Mouse (Mus musculus): ENCODE data around the gene Ralgps1. TPM values are rescaled to one million over a fixed set of nuclear protein-coding genes. Genes with fewer than 3 reads are reported as not detected.
A peak's percentile ranks its signal among the peaks of the same experiment; 100 is the strongest.

Ralgps1 gene
- polyA plus RNA-seq, 1 experiment from 2014 or later: 48.4 TPM

- no peaks in the 10 kb centered on the region for H3K27me3 ChIP-seq (ENCODE audit: control insufficient read depth, insufficient read depth, low read depth, low read length)
- no peak for ATAC-seq
- no peak overlapping the region for H3K9ac ChIP-seq (ENCODE audit: low read depth, low read length)
- H3K4me1 ChIP-seq (ENCODE audit: control insufficient read depth, insufficient read depth, low read length): peaks cover 13% of the 10 kb centered on the region
- 8% methylated on average over 7 of the region's 7 CpGs for WGBS
- H3K36me3 ChIP-seq (ENCODE audit: control insufficient read depth, insufficient read depth, low read length): no peaks in the 10 kb centered on the region; the same call in 1 of the 2 replicates
- H3K4me3 ChIP-seq (ENCODE audit: low read depth, low read length): no peak overlapping the region
- H3K27ac ChIP-seq (ENCODE audit: low read length): no peak overlapping the region
- H3K9me3 ChIP-seq (replicated peaks; ENCODE audit: control insufficient read depth, low read length, poor library complexity, severe bottlenecking): no peaks in the 10 kb centered on the region
- no peak overlapping the region for H3K4me2 ChIP-seq (ENCODE audit: low read length)
Measured at GRCm38 (mm10) chr2:33132306-33132705, 239.0 kb downstream of the Ralgps1 start.

GRCm38 (mm10) chr2:33131500-33132092, 239.7 kb downstream of the Ralgps1 start, which contains the start of gene Garnl3:
Gene Garnl3, minus strand, starts transcription at chr2:33131654.
- peak; percentile 64 for ATAC-seq

GRCm38 (mm10) chr2:33130526-33131483, 240.5 kb downstream of the Ralgps1 start:
- peaks cover 13% of the 10 kb centered on the region for H3K4me1 ChIP-seq (ENCODE audit: control insufficient read depth, insufficient read depth, low read length)
- under 1% methylated on average over 54 of the region's 55 CpGs for WGBS
- peak overlapping the region; percentile 93 for H3K4me2 ChIP-seq (ENCODE audit: low read length)
- H3K9ac ChIP-seq (ENCODE audit: low read depth, low read length): peak overlapping the region; percentile 88
- H3K9me3 ChIP-seq (replicated peaks; ENCODE audit: control insufficient read depth, low read length, poor library complexity, severe bottlenecking): no peaks in the 10 kb centered on the region
- H3K36me3 ChIP-seq (ENCODE audit: control insufficient read depth, insufficient read depth, low read length): no peaks in the 10 kb centered on the region
- H3K27me3 ChIP-seq (ENCODE audit: control insufficient read depth, insufficient read depth, low read depth, low read length): no peaks in the 10 kb centered on the region
- peak; percentile 92 for ATAC-seq
- H3K27ac ChIP-seq (ENCODE audit: low read length): peak overlapping the region; percentile 50
- H3K4me3 ChIP-seq (ENCODE audit: low read depth, low read length): peak overlapping the region; percentile 67

More at GRCm38 (mm10) chr2:33131500-33132092, 239.7 kb downstream of the Ralgps1 start, which contains the start of gene Garnl3:
- peaks cover 13% of the 10 kb centered on the region for H3K4me1 ChIP-seq (ENCODE audit: control insufficient read depth, insufficient read depth, low read length)
- peak within 1 kb of the TSS; percentile 93 for H3K4me2 ChIP-seq (ENCODE audit: low read length)
- peak within 1 kb of the TSS; percentile 38; the same call in 1 of the 2 replicates for H3K27ac ChIP-seq (ENCODE audit: low read length)
- H3K9me3 ChIP-seq (replicated peaks; ENCODE audit: control insufficient read depth, low read length, poor library complexity, severe bottlenecking): no peaks in the 10 kb centered on the region
- under 1% methylated on average over 22 of the region's 22 CpGs for WGBS
- peak within 1 kb of the TSS; percentile 67 for H3K4me3 ChIP-seq (ENCODE audit: low read depth, low read length)
- H3K9ac ChIP-seq (ENCODE audit: low read depth, low read length): peak within 1 kb of the TSS; percentile 88
- H3K27me3 ChIP-seq (ENCODE audit: control insufficient read depth, insufficient read depth, low read depth, low read length): no peaks in the 10 kb centered on the region
- H3K36me3 ChIP-seq (ENCODE audit: control insufficient read depth, insufficient read depth, low read length): no peaks in the 10 kb centered on the region

- peak overlapping the region; percentile 67 for H3K4me3 ChIP-seq (ENCODE audit: low read depth, low read length)
- peak; percentile 46 for ATAC-seq
- H3K9me3 ChIP-seq (replicated peaks; ENCODE audit: control insufficient read depth, low read length, poor library complexity, severe bottlenecking): no peaks in the 10 kb centered on the region
- no peaks in the 10 kb centered on the region for H3K27me3 ChIP-seq (ENCODE audit: control insufficient read depth, insufficient read depth, low read depth, low read length)
- under 1% methylated on average over 28 of the region's 33 CpGs for whole genome bisulfite sequencing
- peak overlapping the region; percentile 93 for H3K4me2 ChIP-seq (ENCODE audit: low read length)
- no peaks in the 10 kb centered on the region for H3K36me3 ChIP-seq (ENCODE audit: control insufficient read depth, insufficient read depth, low read length)
- peak overlapping the region; percentile 88 for H3K9ac ChIP-seq (ENCODE audit: low read depth, low read length)
- peaks cover 13% of the 10 kb centered on the region for H3K4me1 ChIP-seq (ENCODE audit: control insufficient read depth, insufficient read depth, low read length)
- H3K27ac ChIP-seq (ENCODE audit: low read length): peak overlapping the region; percentile 50; the same call in 1 of the 2 replicates
Measured at GRCm38 (mm10) chr2:33130141-33130525, 241.2 kb downstream of the Ralgps1 start.

- Histone ChIP-seq H3K4me2 (ENCODE audit: low read length) (peak overlapping the region; percentile 93), H3K36me3 (ENCODE audit: control insufficient read depth, insufficient read depth, low read length) (no peaks in the 10 kb centered on the region), H3K4me1 (ENCODE audit: control insufficient read depth, insufficient read depth, low read length) (peaks cover 13% of the 10 kb centered on the region), H3K9ac (ENCODE audit: low read depth, low read length) (peak overlapping the region; percentile 88), H3K27me3 (ENCODE audit: control insufficient read depth, insufficient read depth, low read depth, low read length) (no peaks in the 10 kb centered on the region), H3K9me3 (replicated peaks; ENCODE audit: control insufficient read depth, low read length, poor library complexity, severe bottlenecking) (no peaks in the 10 kb centered on the region), H3K27ac (ENCODE audit: low read length) (0 out of 2 replicates have a peak overlapping the region, but pooled peaks have one; percentile 50), H3K4me3 (ENCODE audit: low read depth, low read length) (peak overlapping the region; percentile 67)
- no peak for ATAC-seq
- WGBS: 2% methylated on average over 10 of the region's 10 CpGs
Measured at GRCm38 (mm10) chr2:33129696-33130095, 241.6 kb downstream of the Ralgps1 start.

GRCm38 (mm10) chr2:33129005-33129404, 242.3 kb downstream of the Ralgps1 start:
- Histone ChIP-seq H3K36me3 (ENCODE audit: control insufficient read depth, insufficient read depth, low read length) (no peaks in the 10 kb centered on the region), H3K4me3 (ENCODE audit: low read depth, low read length) (peak overlapping the region; percentile 67), H3K4me1 (ENCODE audit: control insufficient read depth, insufficient read depth, low read length) (peaks cover 13% of the 10 kb centered on the region), H3K9ac (ENCODE audit: low read depth, low read length) (peak overlapping the region; percentile 88), H3K27me3 (ENCODE audit: control insufficient read depth, insufficient read depth, low read depth, low read length) (no peaks in the 10 kb centered on the region), H3K27ac (ENCODE audit: low read length) (no peak overlapping the region), H3K4me2 (ENCODE audit: low read length) (peak overlapping the region; percentile 93), H3K9me3 (replicated peaks; ENCODE audit: control insufficient read depth, low read length, poor library complexity, severe bottlenecking) (no peaks in the 10 kb centered on the region)
- no peak for ATAC-seq
- WGBS: 67% methylated on average over 2 of the region's 2 CpGs

- peaks cover 13% of the 10 kb centered on the region for H3K4me1 ChIP-seq (ENCODE audit: control insufficient read depth, insufficient read depth, low read length)
- no peaks in the 10 kb centered on the region for H3K9me3 ChIP-seq (replicated peaks; ENCODE audit: control insufficient read depth, low read length, poor library complexity, severe bottlenecking)
- H3K36me3 ChIP-seq (ENCODE audit: control insufficient read depth, insufficient read depth, low read length): no peaks in the 10 kb centered on the region
- no peak overlapping the region for H3K9ac ChIP-seq (ENCODE audit: low read depth, low read length)
- no peaks in the 10 kb centered on the region for H3K27me3 ChIP-seq (ENCODE audit: control insufficient read depth, insufficient read depth, low read depth, low read length)
- WGBS: 77% methylated on average over 2 of the region's 2 CpGs
- no peak overlapping the region for H3K4me3 ChIP-seq (ENCODE audit: low read depth, low read length)
- no peak overlapping the region for H3K4me2 ChIP-seq (ENCODE audit: low read length)
- ATAC-seq: no peak
- no peak overlapping the region for H3K27ac ChIP-seq (ENCODE audit: low read length)
Measured at GRCm38 (mm10) chr2:33127271-33127670, 244.0 kb downstream of the Ralgps1 start.

- no peaks in the 10 kb centered on the region for H3K4me1 ChIP-seq (ENCODE audit: control insufficient read depth, insufficient read depth, low read length)
- no peaks in the 10 kb centered on the region for H3K9me3 ChIP-seq (replicated peaks; ENCODE audit: control insufficient read depth, low read length, poor library complexity, severe bottlenecking)
- H3K9ac ChIP-seq (ENCODE audit: low read depth, low read length): no peak overlapping the region
- H3K27me3 ChIP-seq (ENCODE audit: control insufficient read depth, insufficient read depth, low read depth, low read length): no peaks in the 10 kb centered on the region
- no peak overlapping the region for H3K4me2 ChIP-seq (ENCODE audit: low read length)
- ATAC-seq: no peak
- no peak overlapping the region for H3K27ac ChIP-seq (ENCODE audit: low read length)
- no peak overlapping the region for H3K4me3 ChIP-seq (ENCODE audit: low read depth, low read length)
- WGBS: 78% methylated on average over 6 of the region's 6 CpGs
- no peaks in the 10 kb centered on the region for H3K36me3 ChIP-seq (ENCODE audit: control insufficient read depth, insufficient read depth, low read length)
Measured at GRCm38 (mm10) chr2:33122856-33123255, 248.4 kb downstream of the Ralgps1 start.

All from midbrain, embryonic 16.5 days (tissue).